Mouse (Mus musculus) heart, postnatal 0 days (tissue): ENCODE measurements around the gene Wdr90. TPM values are rescaled to one million over a fixed set of nuclear protein-coding genes. Genes with fewer than 3 reads are reported as not detected.
A peak's percentile ranks its signal among the peaks of the same experiment; 100 is the strongest.

Source experiments
- ATAC-seq: fragments of 200-750 bp; cut with Nextera tagmentation; 2 replicates; pipeline ENCODE4 v1.8.0; 2017; ENCODE audit warnings: low read depth, moderate number of reproducible peaks, moderate library complexity; ENCODE audit not compliant: insufficient read depth
- DNase-seq: peaks from one replicate; pipeline ENCODE4 v3.0.0-alpha.2; 2016; ENCODE audit warnings: low spot score
- H3K27ac ChIP-seq: fragments of 300-500 bp; sonication (generic); 2 replicates; pipeline ENCODE4 v1.5.1; 2014; ENCODE audit warnings: low read depth, mild to moderate bottlenecking
- H3K27me3 ChIP-seq: fragments of 300-500 bp; sonication (generic); 2 replicates; pipeline ENCODE4 v1.6.1; 2014; ENCODE audit warnings: low read length, mixed read lengths; ENCODE audit not compliant: control insufficient read depth, insufficient read depth
- H3K36me3 ChIP-seq: fragments of 300-500 bp; sonication (generic); replicated peaks from 2 replicates; pipeline ENCODE4 v1.6.1; 2014; ENCODE audit warnings: low read length, mixed read lengths; ENCODE audit not compliant: control insufficient read depth, insufficient read depth
- H3K4me1 ChIP-seq: fragments of 300-500 bp; sonication (generic); 2 replicates; pipeline ENCODE4 v1.6.1; 2014; ENCODE audit warnings: antibody characterized with exemption; ENCODE audit not compliant: control insufficient read depth, insufficient read depth
- H3K4me2 ChIP-seq: fragments of 300-500 bp; sonication (generic); 2 replicates; pipeline ENCODE4 v1.6.1; 2014; ENCODE audit warnings: low read depth, mild to moderate bottlenecking, low read length, moderate library complexity
- H3K4me3 ChIP-seq: fragments of 300-500 bp; sonication (generic); 2 replicates; pipeline ENCODE4 v1.5.1; 2014; ENCODE audit warnings: low read depth, low read length
- H3K9ac ChIP-seq: fragments of 300-500 bp; sonication (generic); replicated peaks from 2 replicates; pipeline ENCODE4 v1.6.1; 2014; ENCODE audit warnings: low read depth, low read length, mixed read lengths
- H3K9me3 ChIP-seq: fragments of 300-500 bp; sonication (generic); replicated peaks from 2 replicates; pipeline ENCODE4 v1.6.1; 2016; ENCODE audit warnings: low read length; ENCODE audit not compliant: control insufficient read depth
- CTCF ChIP-seq: IDR thresholded peaks from 2 replicates; pipeline ENCODE4 v1.5.1; 2016; ENCODE audit warnings: antibody characterized with exemption, control low read depth, low read depth
- EP300 ChIP-seq: IDR thresholded peaks from 2 replicates; pipeline ENCODE4 v1.6.1; 2016; ENCODE audit warnings: antibody characterized with exemption, low read depth
- WGBS: fragments of 180-500 bp; shearing (Covaris S2); extraction: QIAGEN DNeasy Blood & Tissue Kit; methylation state at CpG from one replicate; pipeline ENCODE4 v1.1.7; 2014; 5-methylcytosine and 5-hydroxymethylcytosine counted together
- polyA plus RNA-seq: library from polyadenylated mRNA; unstranded; fragments of >200 nt; fragmentation: Nextera tagmentation; extraction: Ambion mirVana; gene quantifications from 2 replicates; pipeline ENCODE4 v1.2.1, GENCODE M21; 2015
- total RNA-seq: library from RNA; depleted of rRNA; stranded (reverse); fragments of >200 nt; gene quantifications from 2 replicates; pipeline ENCODE4 v1.2.3, GENCODE M21; 2014; ENCODE audit warnings: low replicate concordance

Wdr90 gene
- total and polyA plus RNA-seq, 2 experiments from 2014 or later = 4.2 to 19.3 TPM

DNA sequence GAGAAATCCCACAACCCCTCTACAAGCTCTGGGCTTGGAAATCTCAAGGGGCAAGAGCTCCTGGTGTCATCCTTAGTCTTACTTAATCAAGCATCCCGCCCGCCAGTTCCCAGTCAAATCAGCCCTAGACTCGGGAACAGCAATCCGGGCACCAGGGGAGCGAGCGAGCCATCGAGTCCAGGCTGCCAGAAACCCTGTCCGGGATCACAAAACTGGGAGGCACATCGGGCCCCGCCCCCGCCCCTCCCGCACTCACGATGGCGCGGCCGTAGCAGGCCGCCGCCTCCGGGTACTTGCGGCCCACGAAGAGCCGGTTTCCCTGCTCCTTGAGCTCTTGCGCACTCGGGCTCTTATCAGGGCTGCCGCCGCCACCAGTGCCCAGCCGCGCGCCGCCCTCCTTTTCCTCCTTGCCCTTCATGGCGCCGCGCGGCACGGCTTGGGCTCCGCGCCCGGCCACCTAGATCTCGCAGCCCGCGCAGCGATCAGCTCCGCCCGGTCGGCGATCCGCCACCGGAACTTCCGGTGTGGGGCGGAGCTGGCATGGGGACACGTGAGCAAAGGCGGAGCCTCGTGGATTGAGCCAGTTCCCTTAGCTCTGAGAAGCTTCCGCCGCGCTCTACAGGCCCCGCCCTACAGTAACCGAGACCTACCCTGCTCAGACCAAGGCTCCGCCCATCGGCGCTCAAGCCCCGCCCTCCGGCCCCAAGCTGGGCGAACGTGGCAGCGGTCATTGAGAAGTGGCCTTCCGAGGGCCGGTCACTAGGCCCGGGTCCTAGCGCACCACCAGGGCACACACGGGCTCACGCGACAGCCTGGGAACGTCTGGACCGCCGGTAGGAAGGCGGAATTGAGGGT is 28.6 kb downstream of the Wdr90 start:
- ATAC-seq (peak; percentile 92), DNase-seq (peak; percentile 99)
- Histone ChIP-seq H3K4me2 (peak overlapping the region; percentile 95), H3K36me3 (peaks cover 17% of the 10 kb centered on the region), H3K4me3 (peak overlapping the region; percentile 77), H3K27ac (peak overlapping the region; percentile 99), H3K4me1 (peaks cover 57% of the 10 kb centered on the region), H3K9ac (peak overlapping the region; percentile 79), H3K27me3 (no peaks in the 10 kb centered on the region), H3K9me3 (no peaks in the 10 kb centered on the region)
- WGBS = under 1% methylated on average over 72 of the region's 77 CpGs
- TF ChIP-seq EP300 (peak; percentile 85), CTCF (no peak)

- ATAC-seq (no peak), DNase-seq (no peak)
- Histone ChIP-seq H3K9ac (peak overlapping the region; percentile 79), H3K36me3 (peaks cover 24% of the 10 kb centered on the region), H3K9me3 (no peaks in the 10 kb centered on the region), H3K4me3 (peak overlapping the region; percentile 77), H3K27me3 (no peaks in the 10 kb centered on the region), H3K4me2 (peak overlapping the region; percentile 81), H3K4me1 (peaks cover 48% of the 10 kb centered on the region), H3K27ac (peak overlapping the region; percentile 99)
- 33% methylated on average over 21 of the region's 21 CpGs for WGBS
- TF ChIP-seq EP300 (no peak), CTCF (no peak)
These were observed 29.6 kb downstream of the Wdr90 start for GRCm38 (mm10) chr17:25831451-25832281.

DNA sequence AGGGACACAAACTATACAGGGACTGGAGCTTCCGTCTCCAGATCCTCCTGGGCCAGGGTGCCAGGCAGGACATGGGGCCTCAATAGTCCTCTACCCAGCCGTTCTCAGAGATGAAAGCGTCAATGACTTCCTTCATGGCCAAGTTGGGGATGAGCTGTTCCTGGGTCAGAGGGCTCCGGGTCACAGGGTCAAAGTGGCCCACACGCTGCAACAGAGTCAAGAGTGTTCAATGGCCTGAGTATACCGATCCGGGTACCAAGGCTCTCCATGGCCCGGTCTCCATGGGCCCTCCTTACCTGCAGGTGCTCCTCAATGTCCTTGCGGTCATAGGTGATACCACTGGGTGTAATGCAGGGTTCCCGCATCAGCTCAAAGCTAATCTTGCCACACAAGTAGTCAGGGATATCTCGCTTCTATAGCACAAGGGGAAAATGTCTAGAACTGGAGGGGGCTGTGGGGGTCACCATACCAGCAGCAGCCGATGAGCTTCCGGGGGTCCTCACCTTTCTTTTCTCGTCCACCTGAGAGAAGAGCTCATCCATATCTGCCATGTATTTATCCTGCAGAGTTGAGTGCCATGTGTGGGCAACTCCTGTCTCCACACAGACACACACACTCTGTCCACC is 30.4 kb downstream of the Wdr90 start:
- peak overlapping the region; percentile 81; the same call in 1 of the 2 replicates for H3K4me2 ChIP-seq
- ATAC-seq (no peak), DNase-seq (no peak)
- no peak overlapping the region for H3K4me3 ChIP-seq
- H3K36me3 ChIP-seq = peaks cover 32% of the 10 kb centered on the region
- peaks cover 40% of the 10 kb centered on the region for H3K4me1 ChIP-seq
- no peaks in the 10 kb centered on the region for H3K9me3 ChIP-seq
- H3K9ac ChIP-seq = no peak overlapping the region
- WGBS = 80% methylated on average over 14 of the region's 14 CpGs
- H3K27ac ChIP-seq = no peak overlapping the region
- H3K27me3 ChIP-seq = no peaks in the 10 kb centered on the region
- TF ChIP-seq CTCF (no peak), EP300 (no peak)

- WGBS = 74% methylated on average over 4 of the region's 4 CpGs
- no peak overlapping the region for H3K4me2 ChIP-seq
- no peaks in the 10 kb centered on the region for H3K9me3 ChIP-seq
- no peak overlapping the region for H3K9ac ChIP-seq
- H3K4me1 ChIP-seq = peaks cover 39% of the 10 kb centered on the region
- H3K36me3 ChIP-seq = peaks cover 33% of the 10 kb centered on the region
- DNase-seq (no peak), ATAC-seq (no peak)
- no peaks in the 10 kb centered on the region for H3K27me3 ChIP-seq
- no peak overlapping the region for H3K4me3 ChIP-seq
- TF ChIP-seq EP300 = no peak
- TF ChIP-seq CTCF = no peak
- H3K27ac ChIP-seq = no peak overlapping the region
These were observed 31.0 kb downstream of the Wdr90 start for GRCm38 (mm10) chr17:25830200-25830753.

DNA sequence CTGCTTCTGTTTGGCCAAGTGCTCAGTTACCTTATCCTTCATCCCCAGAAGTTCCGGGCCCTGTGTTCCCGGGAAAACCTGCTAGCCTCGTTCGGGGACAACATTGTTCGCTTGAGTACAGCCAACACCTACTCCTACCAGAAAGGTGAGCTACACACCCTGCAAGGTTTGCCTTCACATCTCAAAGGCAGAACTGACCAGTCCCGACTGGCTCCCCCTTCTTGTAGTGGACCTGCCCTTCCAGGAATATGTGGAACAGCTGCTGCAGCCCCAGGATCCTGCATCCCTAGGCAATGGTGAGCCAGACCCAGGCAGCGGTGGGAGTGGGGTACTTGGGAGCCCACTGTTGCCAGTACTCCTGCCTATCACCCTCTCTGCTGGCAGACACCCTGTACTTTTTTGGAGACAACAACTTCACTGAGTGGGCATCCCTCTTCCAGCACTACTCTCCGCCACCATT is 31.7 kb downstream of the Wdr90 start:
- TF ChIP-seq EP300 = no peak
- TF ChIP-seq CTCF = no peak
- Histone ChIP-seq H3K27me3 (no peaks in the 10 kb centered on the region), H3K9me3 (no peaks in the 10 kb centered on the region), H3K36me3 (peaks cover 33% of the 10 kb centered on the region), H3K4me1 (peaks cover 33% of the 10 kb centered on the region), H3K27ac (peak overlapping the region; percentile 87), H3K9ac (peak overlapping the region; percentile 77), H3K4me2 (peak overlapping the region; percentile 92), H3K4me3 (peak overlapping the region; percentile 65)
- ATAC-seq = no peak
- WGBS = 30% methylated on average over 8 of the region's 8 CpGs
- DNase-seq = no peak
